Mouse (Mus musculus) liver, embryonic 14.5 days (tissue): ENCODE measurements around the gene Rel.

Experiments
- CTCF ChIP-seq: IDR thresholded peaks from 2 replicates; pipeline ENCODE4 v1.5.1; 2016; ENCODE audit warnings: antibody characterized with exemption, low read depth, control low read depth
- EP300 ChIP-seq: IDR thresholded peaks from 2 replicates; pipeline ENCODE4 v1.6.1; 2016; ENCODE audit warnings: antibody characterized with exemption, low read depth

GRCm38 (mm10) chr11:23758218-23758617 is 12.6 kb downstream of the Rel start:
- TF ChIP-seq EP300 (no peak), CTCF (no peak)
